Mouse (Mus musculus): Measurements from ENCODE around the gene Rbms3. TPM values are rescaled to one million over a fixed set of nuclear protein-coding genes. Genes with fewer than 3 reads are reported as not detected.

Rbms3 gene
- polyA plus RNA-seq, 1 experiment from 2014 or later, result 23.5 TPM

- WGBS, result 91% methylated on average over 3 of the region's 3 CpGs
- Histone ChIP-seq H3K36me3 (ENCODE audit: control insufficient read depth, insufficient read depth, low read length) (no peaks in the 10 kb centered on the region), H3K9ac (ENCODE audit: low read depth, low read length) (no peak overlapping the region), H3K9me3 (ENCODE audit: control insufficient read depth, low read length) (no peaks in the 10 kb centered on the region), H3K27me3 (replicated peaks; ENCODE audit: control insufficient read depth, insufficient read depth, low read length) (no peaks in the 10 kb centered on the region), H3K4me2 (no peak overlapping the region), H3K4me3 (ENCODE audit: low read depth, low read length) (no peak overlapping the region), H3K4me1 (replicated peaks; ENCODE audit: control insufficient read depth, insufficient read depth, low read length) (no peaks in the 10 kb centered on the region), H3K27ac (ENCODE audit: low read depth, low read length) (no peak overlapping the region)
- DNase-seq (ENCODE audit: low spot score) (no peak), ATAC-seq (replicated peaks; ENCODE audit: low FRiP score) (no peak)
Observed at GRCm38 (mm10) chr9:116967317-116967716, 662.4 kb downstream of the Rbms3 start.

GRCm38 (mm10) chr9:116965691-116966090 is 664.0 kb downstream of the Rbms3 start:
- 79% methylated on average over 6 of the region's 6 CpGs for WGBS
- Histone ChIP-seq H3K27ac (ENCODE audit: low read depth, low read length) (no peak overlapping the region), H3K27me3 (replicated peaks; ENCODE audit: control insufficient read depth, insufficient read depth, low read length) (no peaks in the 10 kb centered on the region), H3K9ac (ENCODE audit: low read depth, low read length) (no peak overlapping the region), H3K36me3 (ENCODE audit: control insufficient read depth, insufficient read depth, low read length) (no peaks in the 10 kb centered on the region), H3K4me2 (no peak overlapping the region), H3K4me3 (ENCODE audit: low read depth, low read length) (no peak overlapping the region), H3K4me1 (replicated peaks; ENCODE audit: control insufficient read depth, insufficient read depth, low read length) (no peaks in the 10 kb centered on the region), H3K9me3 (ENCODE audit: control insufficient read depth, low read length) (peaks cover 3% of the 10 kb centered on the region; the same call in 1 of the 2 replicates)
- no peak for DNase-seq (ENCODE audit: low spot score)
- no peak for ATAC-seq (replicated peaks; ENCODE audit: low FRiP score)

- Histone ChIP-seq H3K4me1 (replicated peaks; ENCODE audit: control insufficient read depth, insufficient read depth, low read length) (no peaks in the 10 kb centered on the region), H3K27me3 (replicated peaks; ENCODE audit: control insufficient read depth, insufficient read depth, low read length) (no peaks in the 10 kb centered on the region), H3K4me2 (no peak overlapping the region), H3K9me3 (ENCODE audit: control insufficient read depth, low read length) (peaks cover 3% of the 10 kb centered on the region; the same call in 1 of the 2 replicates), H3K36me3 (ENCODE audit: control insufficient read depth, insufficient read depth, low read length) (no peaks in the 10 kb centered on the region), H3K9ac (ENCODE audit: low read depth, low read length) (no peak overlapping the region), H3K4me3 (ENCODE audit: low read depth, low read length) (no peak overlapping the region), H3K27ac (ENCODE audit: low read depth, low read length) (no peak overlapping the region)
- 79% methylated on average over 2 of the region's 2 CpGs for WGBS
- DNase-seq (ENCODE audit: low spot score) (no peak), ATAC-seq (replicated peaks; ENCODE audit: low FRiP score) (no peak)
Observed at GRCm38 (mm10) chr9:116956156-116956555, 673.6 kb downstream of the Rbms3 start.

- no peaks in the 10 kb centered on the region for H3K36me3 ChIP-seq (ENCODE audit: control insufficient read depth, insufficient read depth, low read length)
- DNase-seq (ENCODE audit: low spot score), result no peak
- no peak for ATAC-seq (replicated peaks; ENCODE audit: low FRiP score)
- no peak overlapping the region for H3K9ac ChIP-seq (ENCODE audit: low read depth, low read length)
- H3K9me3 ChIP-seq (ENCODE audit: control insufficient read depth, low read length), result no peaks in the 10 kb centered on the region
- no peak overlapping the region for H3K4me2 ChIP-seq
- no peaks in the 10 kb centered on the region for H3K27me3 ChIP-seq (replicated peaks; ENCODE audit: control insufficient read depth, insufficient read depth, low read length)
- 48% methylated on average over 3 of the region's 3 CpGs for WGBS
- no peaks in the 10 kb centered on the region for H3K4me1 ChIP-seq (replicated peaks; ENCODE audit: control insufficient read depth, insufficient read depth, low read length)
- H3K27ac ChIP-seq (ENCODE audit: low read depth, low read length), result no peak overlapping the region
- no peak overlapping the region for H3K4me3 ChIP-seq (ENCODE audit: low read depth, low read length)
Observed at GRCm38 (mm10) chr9:116948211-116948610, 681.5 kb downstream of the Rbms3 start.

- DNase-seq (ENCODE audit: low spot score) (no peak), ATAC-seq (replicated peaks; ENCODE audit: low FRiP score) (no peak)
- no peak overlapping the region for H3K4me2 ChIP-seq
- H3K4me1 ChIP-seq (replicated peaks; ENCODE audit: control insufficient read depth, insufficient read depth, low read length), result no peaks in the 10 kb centered on the region
- no peak overlapping the region for H3K4me3 ChIP-seq (ENCODE audit: low read depth, low read length)
- no peak overlapping the region for H3K27ac ChIP-seq (ENCODE audit: low read depth, low read length)
- no peak overlapping the region for H3K9ac ChIP-seq (ENCODE audit: low read depth, low read length)
- no peaks in the 10 kb centered on the region for H3K36me3 ChIP-seq (ENCODE audit: control insufficient read depth, insufficient read depth, low read length)
- H3K27me3 ChIP-seq (replicated peaks; ENCODE audit: control insufficient read depth, insufficient read depth, low read length), result no peaks in the 10 kb centered on the region
- WGBS, result 61% methylated on average over 4 of the region's 4 CpGs
- no peaks in the 10 kb centered on the region for H3K9me3 ChIP-seq (ENCODE audit: control insufficient read depth, low read length)
Observed at GRCm38 (mm10) chr9:116947369-116947768, 682.3 kb downstream of the Rbms3 start.

GRCm38 (mm10) chr9:116946787-116947186 is 682.9 kb downstream of the Rbms3 start:
- Histone ChIP-seq H3K27ac (ENCODE audit: low read depth, low read length) (no peak overlapping the region), H3K4me2 (no peak overlapping the region), H3K4me1 (replicated peaks; ENCODE audit: control insufficient read depth, insufficient read depth, low read length) (no peaks in the 10 kb centered on the region), H3K9ac (ENCODE audit: low read depth, low read length) (no peak overlapping the region), H3K36me3 (ENCODE audit: control insufficient read depth, insufficient read depth, low read length) (no peaks in the 10 kb centered on the region), H3K4me3 (ENCODE audit: low read depth, low read length) (no peak overlapping the region), H3K27me3 (replicated peaks; ENCODE audit: control insufficient read depth, insufficient read depth, low read length) (no peaks in the 10 kb centered on the region), H3K9me3 (ENCODE audit: control insufficient read depth, low read length) (no peaks in the 10 kb centered on the region)
- WGBS, result 82% methylated on average over 3 of the region's 3 CpGs
- ATAC-seq (replicated peaks; ENCODE audit: low FRiP score) (no peak), DNase-seq (ENCODE audit: low spot score) (no peak)

- no peaks in the 10 kb centered on the region for H3K9me3 ChIP-seq (ENCODE audit: control insufficient read depth, low read length)
- ATAC-seq (replicated peaks; ENCODE audit: low FRiP score), result no peak
- no peak overlapping the region for H3K9ac ChIP-seq (ENCODE audit: low read depth, low read length)
- H3K27ac ChIP-seq (ENCODE audit: low read depth, low read length), result no peak overlapping the region
- no peak overlapping the region for H3K4me3 ChIP-seq (ENCODE audit: low read depth, low read length)
- no peak for DNase-seq (ENCODE audit: low spot score)
- H3K4me2 ChIP-seq, result no peak overlapping the region
- H3K4me1 ChIP-seq (replicated peaks; ENCODE audit: control insufficient read depth, insufficient read depth, low read length), result no peaks in the 10 kb centered on the region
- 74% methylated on average over 9 of the region's 9 CpGs for WGBS
- H3K27me3 ChIP-seq (replicated peaks; ENCODE audit: control insufficient read depth, insufficient read depth, low read length), result no peaks in the 10 kb centered on the region
- H3K36me3 ChIP-seq (ENCODE audit: control insufficient read depth, insufficient read depth, low read length), result no peaks in the 10 kb centered on the region
Observed at GRCm38 (mm10) chr9:116945689-116946088, 684.0 kb downstream of the Rbms3 start.

GRCm38 (mm10) chr9:116943902-116944301 is 685.8 kb downstream of the Rbms3 start:
- no peaks in the 10 kb centered on the region for H3K4me1 ChIP-seq (replicated peaks; ENCODE audit: control insufficient read depth, insufficient read depth, low read length)
- DNase-seq (ENCODE audit: low spot score), result no peak
- ATAC-seq (replicated peaks; ENCODE audit: low FRiP score), result no peak
- H3K27ac ChIP-seq (ENCODE audit: low read depth, low read length), result no peak overlapping the region
- no peaks in the 10 kb centered on the region for H3K9me3 ChIP-seq (ENCODE audit: control insufficient read depth, low read length)
- H3K36me3 ChIP-seq (ENCODE audit: control insufficient read depth, insufficient read depth, low read length), result no peaks in the 10 kb centered on the region
- H3K27me3 ChIP-seq (replicated peaks; ENCODE audit: control insufficient read depth, insufficient read depth, low read length), result no peaks in the 10 kb centered on the region
- no peak overlapping the region for H3K4me2 ChIP-seq
- 84% methylated on average over 15 of the region's 15 CpGs for WGBS
- no peak overlapping the region for H3K9ac ChIP-seq (ENCODE audit: low read depth, low read length)
- no peak overlapping the region for H3K4me3 ChIP-seq (ENCODE audit: low read depth, low read length)

- DNase-seq (ENCODE audit: low spot score), result no peak
Observed at GRCm38 (mm10) chr9:116941116-116941515, 688.6 kb downstream of the Rbms3 start.

More at GRCm38 (mm10) chr9:116941116-116941515, 688.6 kb downstream of the Rbms3 start:
- no peak overlapping the region for H3K4me2 ChIP-seq
- H3K36me3 ChIP-seq (ENCODE audit: control insufficient read depth, insufficient read depth, low read length), result no peaks in the 10 kb centered on the region
- no peak for ATAC-seq (replicated peaks; ENCODE audit: low FRiP score)
- 77% methylated on average over 4 of the region's 4 CpGs for WGBS
- no peak overlapping the region for H3K9ac ChIP-seq (ENCODE audit: low read depth, low read length)
- H3K4me1 ChIP-seq (replicated peaks; ENCODE audit: control insufficient read depth, insufficient read depth, low read length), result no peaks in the 10 kb centered on the region
- no peak overlapping the region for H3K27ac ChIP-seq (ENCODE audit: low read depth, low read length)
- no peaks in the 10 kb centered on the region for H3K27me3 ChIP-seq (replicated peaks; ENCODE audit: control insufficient read depth, insufficient read depth, low read length)
- H3K9me3 ChIP-seq (ENCODE audit: control insufficient read depth, low read length), result no peaks in the 10 kb centered on the region
- no peak overlapping the region for H3K4me3 ChIP-seq (ENCODE audit: low read depth, low read length)
